8 mouse cellular contexts compared by ENCODE assay signal in the genomic region with DNA sequence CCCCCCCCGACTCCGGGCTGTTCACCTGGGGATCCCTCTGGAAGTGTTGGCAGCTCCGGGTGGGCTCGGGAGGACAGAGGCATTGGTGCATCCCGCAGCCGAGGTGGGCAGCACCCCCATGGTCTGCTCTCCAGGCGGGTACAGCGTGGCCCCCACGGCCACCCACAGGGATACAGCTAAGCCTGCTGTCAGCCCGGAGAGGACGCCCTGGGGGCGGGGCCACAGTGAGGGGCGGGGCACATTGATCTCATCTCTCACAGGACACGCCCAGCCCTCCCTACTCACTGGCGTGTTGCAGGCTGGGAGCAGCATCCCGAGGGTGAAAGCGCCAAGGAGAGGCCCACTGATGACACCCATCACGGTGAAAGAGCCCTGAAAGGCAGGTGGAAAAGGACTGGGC. TPM values are rescaled to one million over a fixed set of nuclear protein-coding genes. Genes with fewer than 3 reads are reported as not detected.
DNase-seq lines count a peak whose midpoint lies in the region; ATAC-seq and TF ChIP-seq lines count a peak whose summit lies in the region.

No protein-coding gene starts in this region.

- peaks cover 6% of the 10 kb centered on the region; the same call in 1 of the 2 replicates for H3K4me1 ChIP-seq in neural tube, embryonic 11.5 days (ENCODE audit: control insufficient read depth, insufficient read depth, low read length)
- H3K4me1 ChIP-seq in stomach, embryonic 15.5 days = peaks cover 16% of the 10 kb centered on the region

- DNase-seq in CD4-positive, CD25-positive, alpha-beta regulatory T cell, adult 2 months (ENCODE audit: low read depth, low spot score) = peak; percentile 66
- DNase-seq in neural tube, embryonic 11.5 days (ENCODE audit: low spot score) = peak; percentile 60
- DNase-seq in neural tube, embryonic 10.5 days (ENCODE audit: extremely low spot score, low spot score) = no peak
- DNase-seq in liver = peak; percentile 89
- DNase-seq in gastrocnemius, adult 2 months = no peak
- DNase-seq in gastrocnemius, postnatal 10 days = no peak

- TF ChIP-seq CTCF in gastrocnemius, adult 2 months (IDR thresholded peaks at IDR 0.05) = no peak

- H3K4me2 ChIP-seq in neural tube, embryonic 11.5 days (ENCODE audit: low read depth) = peak overlapping the region; percentile 1; the same call in 1 of the 2 replicates
- H3K4me2 ChIP-seq in stomach, embryonic 15.5 days = 0 out of 2 replicates have a peak overlapping the region, but pooled peaks have one; percentile 16

- no peaks in the 10 kb centered on the region for H3K36me3 ChIP-seq in neural tube, embryonic 11.5 days (ENCODE audit: control insufficient read depth, insufficient read depth, low read length)
- H3K36me3 ChIP-seq in stomach, embryonic 15.5 days = no peaks in the 10 kb centered on the region

- intact Hi-C loops in gastrocnemius, adult 2 months (cut with DNase I) = no loop called here

- H3K9me3 ChIP-seq in neural tube, embryonic 11.5 days (ENCODE audit: control insufficient read depth, low read length) = no peaks in the 10 kb centered on the region
- H3K9me3 ChIP-seq in stomach, embryonic 15.5 days = no peaks in the 10 kb centered on the region

- no peak for ATAC-seq in CD4-positive, CD25-positive, alpha-beta regulatory T cell, adult 4 months
- peak; percentile 48; the same call in 1 of the 2 replicates for ATAC-seq in neural tube, embryonic 11.5 days (ENCODE audit: insufficient read depth, low FRiP score, low TSS enrichment)
- ATAC-seq in stomach, embryonic 15.5 days (ENCODE audit: insufficient read depth, low FRiP score, low read depth) = no peak

- H3K27me3 ChIP-seq in neural tube, embryonic 11.5 days (ENCODE audit: control insufficient read depth, insufficient read depth, low read length) = peaks cover 23% of the 10 kb centered on the region
- peaks cover 26% of the 10 kb centered on the region for H3K27me3 ChIP-seq in stomach, embryonic 15.5 days (replicated peaks)

- WGBS in neural tube, embryonic 11.5 days = 3% methylated on average over 18 of the region's 18 CpGs
- WGBS in stomach, embryonic 15.5 days = 11% methylated on average over 17 of the region's 18 CpGs

- H3K4me3 ChIP-seq in neural tube, embryonic 11.5 days (ENCODE audit: low read depth, low read length) = no peak overlapping the region
- H3K4me3 ChIP-seq in stomach, embryonic 15.5 days (replicated peaks) = no peak overlapping the region
- H3K4me3 ChIP-seq in gastrocnemius, adult 2 months = no peak overlapping the region

- no peak overlapping the region for H3K9ac ChIP-seq in neural tube, embryonic 11.5 days (ENCODE audit: low read length)
- no peak overlapping the region for H3K9ac ChIP-seq in stomach, embryonic 15.5 days

- H3K27ac ChIP-seq in neural tube, embryonic 11.5 days (ENCODE audit: low read depth, low read length) = no peak overlapping the region
- H3K27ac ChIP-seq in stomach, embryonic 15.5 days = no peak overlapping the region
- no peak overlapping the region for H3K27ac ChIP-seq in gastrocnemius, adult 2 months

RNA-seq across cellular contexts. Expression of gene Slc5a5, which starts 4.9 kb away (rescaled TPM):
- polyA plus RNA-seq in CD4-positive, CD25-positive, alpha-beta regulatory T cell, adult 4 months (2017; shearing (Covaris generic)) = not detected
- polyA plus RNA-seq in neural tube, embryonic 11.5 days (2014; fragmentation: Nextera tagmentation; extraction: Ambion mirVana) = 0.87 and 1.1 TPM in 2 replicates
- 4.1 and 6.0 TPM in 2 replicates for polyA plus RNA-seq in stomach, embryonic 15.5 days (2015; fragmentation: Nextera tagmentation; extraction: Ambion mirVana)
- not detected for total RNA-seq in gastrocnemius, adult 2 months (2021)
- total RNA-seq in gastrocnemius, postnatal 10 days (2021) = under 1 TPM in 1 of 2 experiments, not detected in 1; 0.09 TPM

RNA-seq across cellular contexts. Expression of gene Rpl18a, which starts 9.5 kb away (rescaled TPM):
- polyA plus RNA-seq in CD4-positive, CD25-positive, alpha-beta regulatory T cell, adult 4 months (2017; shearing (Covaris generic)) = over 10,000 TPM in 1 of 2 experiments, 1,000 to 10,000 TPM in 1; 9,999 to 11,110 TPM
- 3,152 and 3,217 TPM in 2 replicates for polyA plus RNA-seq in neural tube, embryonic 11.5 days (2014; fragmentation: Nextera tagmentation; extraction: Ambion mirVana)
- 3,920 and 3,932 TPM in 2 replicates for polyA plus RNA-seq in stomach, embryonic 15.5 days (2015; fragmentation: Nextera tagmentation; extraction: Ambion mirVana)
- 1,000 to 10,000 TPM in 1 of 2 experiments, 100 to 1,000 TPM in 1; 932 to 1,039 TPM for total RNA-seq in gastrocnemius, adult 2 months (2021)
- 1,000 to 10,000 TPM; 1,533 to 1,604 TPM for total RNA-seq in gastrocnemius, postnatal 10 days (2021)

RNA-seq across cellular contexts. Expression of gene Ccdc124, which starts 13.9 kb away (rescaled TPM):
- polyA plus RNA-seq in CD4-positive, CD25-positive, alpha-beta regulatory T cell, adult 4 months (2017; shearing (Covaris generic)) = 10 to 100 TPM; 61.0 to 62.7 TPM
- polyA plus RNA-seq in neural tube, embryonic 11.5 days (2014; fragmentation: Nextera tagmentation; extraction: Ambion mirVana) = 152 and 155 TPM in 2 replicates
- polyA plus RNA-seq in stomach, embryonic 15.5 days (2015; fragmentation: Nextera tagmentation; extraction: Ambion mirVana) = 90.9 and 91.3 TPM in 2 replicates
- 10 to 100 TPM; 65.6 to 73.1 TPM for total RNA-seq in gastrocnemius, adult 2 months (2021)
- 10 to 100 TPM; 42.8 to 45.0 TPM for total RNA-seq in gastrocnemius, postnatal 10 days (2021)

RNA-seq across cellular contexts. Expression of gene Map1s, which starts 18.1 kb away (rescaled TPM):
- polyA plus RNA-seq in CD4-positive, CD25-positive, alpha-beta regulatory T cell, adult 4 months (2017; shearing (Covaris generic)) = 10 to 100 TPM; 13.8 to 17.2 TPM
- polyA plus RNA-seq in neural tube, embryonic 11.5 days (2014; fragmentation: Nextera tagmentation; extraction: Ambion mirVana) = 45.4 and 47.1 TPM in 2 replicates
- 39.5 and 44.7 TPM in 2 replicates for polyA plus RNA-seq in stomach, embryonic 15.5 days (2015; fragmentation: Nextera tagmentation; extraction: Ambion mirVana)
- total RNA-seq in gastrocnemius, adult 2 months (2021) = 10 to 100 TPM; 10.6 to 11.2 TPM
- total RNA-seq in gastrocnemius, postnatal 10 days (2021) = 10 to 100 TPM; 17.3 to 24.5 TPM

RNA-seq across cellular contexts. Expression of gene Kcnn1, which starts 24.6 kb away (rescaled TPM):
- not detected for polyA plus RNA-seq in CD4-positive, CD25-positive, alpha-beta regulatory T cell, adult 4 months (2017; shearing (Covaris generic))
- 14.0 and 14.1 TPM in 2 replicates for polyA plus RNA-seq in neural tube, embryonic 11.5 days (2014; fragmentation: Nextera tagmentation; extraction: Ambion mirVana)
- polyA plus RNA-seq in stomach, embryonic 15.5 days (2015; fragmentation: Nextera tagmentation; extraction: Ambion mirVana) = 1.5 and 2.1 TPM in 2 replicates
- total RNA-seq in gastrocnemius, adult 2 months (2021) = 10 to 100 TPM; 18.1 to 21.5 TPM
- 1 to 10 TPM; 3.7 to 3.8 TPM for total RNA-seq in gastrocnemius, postnatal 10 days (2021)

Comparison
In these comparisons a context has a peak if more than half of its experiments do, and no peak if none do; other contexts are left out.
1. DNase-seq: peak in CD4-positive, CD25-positive, alpha-beta regulatory T cell, adult 2 months (single experiment), neural tube, embryonic 11.5 days (single experiment) and liver (single experiment); none in neural tube, embryonic 10.5 days (single experiment), gastrocnemius, adult 2 months (single experiment) and gastrocnemius, postnatal 10 days (single experiment).